Mouse (Mus musculus): ENCODE data around the gene Itgb6. TPM values are rescaled to one million over a fixed set of nuclear protein-coding genes. Genes with fewer than 3 reads are reported as not detected.

The Itgb6 gene
- total RNA-seq (2021) = under 1 TPM in 1 of 2 experiments, not detected in 1; 0.14 TPM

- peak; percentile 30 to 52 for DNase-seq (ENCODE audit: extremely low spot score in 1 of 2, low spot score in 2 of 2)
- intact Hi-C loops (cut with DNase I) = no loop called here
Observed at GRCm38 (mm10) chr2:60722514-60722913, at the start of gene Itgb6. Gene Itgb6, minus strand, starts transcription at chr2:60722643.

- intact Hi-C loops (cut with DNase I) = no loop called here
- DNase-seq (ENCODE audit: extremely low spot score in 1 of 2, low spot score in 2 of 2) = no peak
Observed at GRCm38 (mm10) chr2:60766420-60766819, 44.0 kb upstream of the Itgb6 start.

- intact Hi-C loops (cut with DNase I) = no loop called here
- DNase-seq (ENCODE audit: extremely low spot score in 1 of 2, low spot score in 2 of 2) = no peak
Observed at GRCm38 (mm10) chr2:60756218-60756617, 33.8 kb upstream of the Itgb6 start.

GRCm38 (mm10) chr2:60755101-60755500 lies 32.7 kb upstream of the Itgb6 start:
- intact Hi-C loops (cut with DNase I) = no loop called here
- DNase-seq (ENCODE audit: extremely low spot score in 1 of 2, low spot score in 2 of 2) = no peak

GRCm38 (mm10) chr2:60751274-60751673 lies 28.8 kb upstream of the Itgb6 start:
- no peak for DNase-seq (ENCODE audit: extremely low spot score in 1 of 2, low spot score in 2 of 2)
- intact Hi-C loops (cut with DNase I) = no loop called here

- intact Hi-C loops (cut with DNase I) = no loop called here
Observed at GRCm38 (mm10) chr2:60750591-60750990, 28.1 kb upstream of the Itgb6 start.

GRCm38 (mm10) chr2:60748585-60748984 lies 26.1 kb upstream of the Itgb6 start:
- DNase-seq (ENCODE audit: extremely low spot score in 1 of 2, low spot score in 2 of 2) = no peak
- intact Hi-C loops (cut with DNase I) = no loop called here

More at GRCm38 (mm10) chr2:60750591-60750990, 28.1 kb upstream of the Itgb6 start:
- DNase-seq (ENCODE audit: extremely low spot score in 1 of 2, low spot score in 2 of 2) = no peak

- no peak for DNase-seq (ENCODE audit: extremely low spot score in 1 of 2, low spot score in 2 of 2)
- intact Hi-C loops (cut with DNase I) = no loop called here
Observed at GRCm38 (mm10) chr2:60747590-60747989, 25.1 kb upstream of the Itgb6 start.

GRCm38 (mm10) chr2:60744674-60745073 lies 22.2 kb upstream of the Itgb6 start:
- intact Hi-C loops (cut with DNase I) = no loop called here
- DNase-seq (ENCODE audit: extremely low spot score in 1 of 2, low spot score in 2 of 2) = no peak

- intact Hi-C loops (cut with DNase I) = no loop called here
- DNase-seq (ENCODE audit: extremely low spot score in 1 of 2, low spot score in 2 of 2) = no peak
Observed at GRCm38 (mm10) chr2:60739389-60740137, 17.1 kb upstream of the Itgb6 start.

- intact Hi-C loops (cut with DNase I) = no loop called here
- no peak for DNase-seq (ENCODE audit: extremely low spot score in 1 of 2, low spot score in 2 of 2)
Observed at GRCm38 (mm10) chr2:60730929-60731328, 8.5 kb upstream of the Itgb6 start.

- DNase-seq (ENCODE audit: extremely low spot score in 1 of 2, low spot score in 2 of 2) = peak in 1 of 2 experiments; percentile 62
Observed at GRCm38 (mm10) chr2:60730024-60730423, 7.6 kb upstream of the Itgb6 start.

GRCm38 (mm10) chr2:60728902-60729585 lies 6.6 kb upstream of the Itgb6 start:
- DNase-seq (ENCODE audit: extremely low spot score in 1 of 2, low spot score in 2 of 2) = no peak
- intact Hi-C loops (cut with DNase I) = no loop called here

More at GRCm38 (mm10) chr2:60730024-60730423, 7.6 kb upstream of the Itgb6 start:
- intact Hi-C loops (cut with DNase I) = no loop called here

GRCm38 (mm10) chr2:60724660-60725059 lies 2.2 kb upstream of the Itgb6 start:
- intact Hi-C loops (cut with DNase I) = no loop called here
- DNase-seq (ENCODE audit: extremely low spot score in 1 of 2, low spot score in 2 of 2) = no peak

GRCm38 (mm10) chr2:60722967-60723366 lies 524 bp upstream of the Itgb6 start:
- no peak for DNase-seq (ENCODE audit: extremely low spot score in 1 of 2, low spot score in 2 of 2)
- intact Hi-C loops (cut with DNase I) = no loop called here

- intact Hi-C loops (cut with DNase I) = loop anchor here (2.0 kb wide), 1 partner anchor 734 kb away; no protein-coding TSS in a partner anchor
- DNase-seq (ENCODE audit: extremely low spot score in 1 of 2, low spot score in 2 of 2) = peak in 1 of 2 experiments; percentile 26
Observed at GRCm38 (mm10) chr2:60720906-60721305, 1.5 kb downstream of the Itgb6 start.

- intact Hi-C loops (cut with DNase I) = loop anchor here (2.0 kb wide), 1 partner anchor 735 kb away; no protein-coding TSS in a partner anchor
- DNase-seq (ENCODE audit: extremely low spot score in 1 of 2, low spot score in 2 of 2) = no peak
Observed at GRCm38 (mm10) chr2:60720205-60720604, 2.2 kb downstream of the Itgb6 start.

GRCm38 (mm10) chr2:60717348-60717747 lies 5.1 kb downstream of the Itgb6 start:
- peak; percentile 22 to 61 for DNase-seq (ENCODE audit: extremely low spot score in 1 of 2, low spot score in 2 of 2)
- intact Hi-C loops (cut with DNase I) = no loop called here

GRCm38 (mm10) chr2:60716549-60716948 lies 5.9 kb downstream of the Itgb6 start:
- no peak for DNase-seq (ENCODE audit: extremely low spot score in 1 of 2, low spot score in 2 of 2)
- intact Hi-C loops (cut with DNase I) = no loop called here

- no peak for DNase-seq (ENCODE audit: extremely low spot score in 1 of 2, low spot score in 2 of 2)
- intact Hi-C loops (cut with DNase I) = no loop called here
Observed at GRCm38 (mm10) chr2:60715771-60716170, 6.7 kb downstream of the Itgb6 start.
